Mouse (Mus musculus): ENCODE data around the gene Cmtm8.

Cmtm8 gene

DNA sequence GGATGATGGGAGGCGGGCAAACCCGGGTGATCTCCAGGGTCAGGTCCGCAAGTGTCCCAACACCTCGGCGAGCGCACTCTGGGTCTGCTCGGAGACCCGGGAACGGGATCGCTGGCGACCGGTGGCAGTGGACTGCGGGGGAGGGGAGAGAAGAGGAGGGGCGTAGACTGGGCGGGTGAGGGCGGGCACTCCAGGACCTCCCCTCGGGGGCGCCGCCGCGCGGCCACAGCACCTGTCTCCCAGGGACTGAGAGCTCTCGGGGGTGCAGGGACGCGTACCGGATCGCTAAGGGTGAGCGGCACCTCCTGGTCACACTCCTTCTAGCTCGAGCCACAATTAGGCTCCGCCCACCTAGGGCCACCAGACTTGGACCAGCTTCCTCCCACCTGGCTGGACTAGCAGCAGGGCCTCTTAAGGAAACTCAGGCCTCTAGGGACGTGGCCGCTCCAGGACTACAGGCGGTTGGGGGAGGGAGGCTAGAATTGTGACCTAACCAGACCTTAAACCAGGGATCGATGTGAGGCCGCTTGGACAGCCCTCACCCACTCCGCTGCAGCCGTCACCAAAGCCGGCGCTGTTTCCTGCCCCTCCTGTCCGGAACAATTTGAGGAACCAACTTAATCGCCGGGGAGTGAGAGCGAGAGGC is at the start of gene Cmtm8:
Gene Cmtm8 (minus strand): TSS at position 140 of the 646 bp plus-strand sequence.
- peak; percentile 21 for DNase-seq (ENCODE audit: low spot score)

DNA sequence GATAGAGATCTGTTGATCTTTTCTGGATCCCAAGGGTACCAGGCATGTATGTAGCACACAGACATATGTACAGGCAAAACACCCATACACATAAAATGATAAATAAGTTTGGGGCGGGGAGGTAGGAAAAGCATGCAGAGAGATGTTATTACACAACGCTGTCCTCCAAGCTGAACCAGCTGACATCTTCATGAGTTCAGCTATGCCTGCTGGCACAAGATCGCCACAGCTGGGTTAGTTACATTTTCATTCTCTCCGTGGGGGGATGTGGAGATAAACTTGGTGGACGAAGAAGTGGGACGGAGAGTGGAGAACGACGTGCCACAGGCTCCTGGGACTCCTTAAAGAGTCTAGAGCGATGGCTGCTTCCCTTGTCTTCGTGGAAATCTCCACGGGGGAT is 49.0 kb upstream of the Cmtm8 start:
- DNase-seq (ENCODE audit: low spot score) = no peak

GRCm38 (mm10) chr9:114890377-114890776 is 46.4 kb upstream of the Cmtm8 start:
- DNase-seq (ENCODE audit: low spot score) = no peak

- no peak for DNase-seq (ENCODE audit: low spot score)
These were observed 45.0 kb upstream of the Cmtm8 start for GRCm38 (mm10) chr9:114888856-114889407.

DNA sequence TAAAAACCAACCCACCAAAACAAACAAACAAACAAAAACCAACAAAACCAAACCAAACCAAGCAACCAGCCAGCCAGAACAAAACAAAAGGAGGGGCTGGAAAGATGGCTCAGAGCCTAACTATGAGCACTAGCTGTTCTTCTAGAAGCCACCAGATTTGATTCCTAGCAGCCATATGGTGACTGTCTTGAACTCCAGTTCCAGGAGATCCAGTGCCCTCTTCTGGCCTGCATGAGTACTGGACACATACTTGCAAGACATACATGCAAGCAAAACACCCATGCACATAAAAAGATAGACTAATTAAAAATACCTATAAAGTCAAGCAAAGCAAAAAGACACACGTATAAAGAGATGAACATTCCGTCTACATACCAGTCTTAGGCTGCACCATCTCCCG is 43.7 kb upstream of the Cmtm8 start:
- DNase-seq (ENCODE audit: low spot score) = no peak

GRCm38 (mm10) chr9:114885991-114886662 is 42.2 kb upstream of the Cmtm8 start:
- DNase-seq (ENCODE audit: low spot score) = no peak

DNA sequence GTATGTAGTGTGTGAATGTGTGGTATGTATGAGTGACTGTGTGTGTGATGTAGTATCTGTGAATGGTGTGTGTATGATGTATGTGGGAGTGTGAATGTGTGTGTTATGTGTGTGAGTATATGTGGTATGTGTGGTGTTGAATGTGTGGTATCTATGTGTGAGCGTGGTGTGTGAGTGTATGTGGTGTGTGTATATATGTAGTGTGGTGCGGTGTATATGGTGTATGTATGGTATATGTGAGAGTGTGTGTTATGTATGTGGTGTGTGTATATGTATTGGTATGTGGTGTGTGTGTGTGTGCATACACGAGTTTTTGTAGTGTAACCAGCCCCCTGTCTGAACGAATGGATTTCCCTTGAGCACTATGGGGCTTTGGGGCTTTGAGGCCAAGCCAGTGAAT is 41.6 kb upstream of the Cmtm8 start:
- no peak for DNase-seq (ENCODE audit: low spot score)

GRCm38 (mm10) chr9:114881977-114882376 is 38.0 kb upstream of the Cmtm8 start:
- no peak for DNase-seq (ENCODE audit: low spot score)

DNA sequence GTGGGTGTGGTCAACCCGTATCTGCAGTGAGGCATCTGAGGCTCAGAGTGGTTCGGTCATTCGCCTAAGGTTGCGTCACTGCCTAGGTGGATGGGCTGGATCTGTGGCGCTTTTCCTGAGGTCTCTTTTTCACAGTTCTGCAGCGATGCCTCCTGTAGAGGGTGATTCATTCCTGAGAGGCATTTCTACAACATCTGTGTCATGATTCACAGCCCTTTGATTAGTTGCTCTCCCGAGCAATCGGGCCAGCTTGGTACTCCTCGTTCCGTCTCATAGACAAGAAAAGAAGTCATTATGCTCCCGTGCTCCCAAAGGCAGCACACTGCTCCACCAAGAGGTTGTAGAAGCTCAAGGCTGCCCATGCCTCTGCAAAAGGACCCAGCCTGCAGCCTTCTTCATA is 11.4 kb upstream of the Cmtm8 start:
- DNase-seq (ENCODE audit: low spot score) = no peak

DNA sequence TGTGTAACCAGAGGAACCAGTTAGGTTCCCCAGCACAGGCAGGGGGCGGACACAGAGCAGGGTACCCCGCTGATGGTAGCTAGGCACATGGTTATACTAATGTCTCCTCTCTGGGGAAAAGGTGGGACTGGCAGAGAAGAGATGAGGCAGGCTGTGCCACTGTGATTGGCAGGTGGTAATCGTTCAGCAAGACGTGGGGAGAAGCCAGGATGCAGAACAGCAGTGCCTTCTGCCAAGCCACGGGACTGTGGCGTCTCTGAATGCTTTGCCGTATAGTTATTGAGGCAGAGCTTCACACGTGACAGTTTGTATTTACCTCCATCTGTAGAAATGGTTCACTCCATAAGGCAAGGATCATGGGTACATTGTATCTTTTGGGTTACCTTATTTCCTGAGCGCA is 10.7 kb upstream of the Cmtm8 start:
- no peak for DNase-seq (ENCODE audit: low spot score)

- DNase-seq (ENCODE audit: low spot score) = no peak
These were observed 9.4 kb upstream of the Cmtm8 start for GRCm38 (mm10) chr9:114853336-114853735.

- DNase-seq (ENCODE audit: low spot score) = no peak
These were observed 7.6 kb upstream of the Cmtm8 start for GRCm38 (mm10) chr9:114851419-114852190.

GRCm38 (mm10) chr9:114843634-114844016 is 331 bp downstream of the Cmtm8 start:
- DNase-seq (ENCODE audit: low spot score) = no peak

DNA sequence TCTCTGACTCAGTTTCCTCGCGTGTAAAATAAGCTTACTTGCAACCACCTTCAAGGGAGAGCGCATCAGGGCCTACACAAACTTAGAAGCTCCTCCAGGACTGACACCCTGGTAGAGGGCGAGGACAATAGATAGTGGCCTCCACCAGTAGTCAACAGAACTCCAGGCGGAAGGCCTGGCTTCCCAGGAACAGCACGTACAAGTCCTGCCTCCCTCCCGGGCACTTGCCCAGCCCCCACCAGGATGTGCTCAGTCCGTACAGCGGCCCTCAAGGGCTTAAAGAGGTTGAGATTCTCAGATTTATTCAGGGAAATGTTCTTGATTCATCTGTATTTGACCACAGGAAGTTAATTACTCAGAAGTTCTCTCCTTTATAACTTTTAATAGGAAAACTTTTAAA is 1.1 kb downstream of the Cmtm8 start:
- no peak for DNase-seq (ENCODE audit: low spot score)

GRCm38 (mm10) chr9:114842269-114842668 is 1.7 kb downstream of the Cmtm8 start:
- DNase-seq (ENCODE audit: low spot score) = no peak

GRCm38 (mm10) chr9:114838870-114839269 is 5.1 kb downstream of the Cmtm8 start:
- no peak for DNase-seq (ENCODE audit: low spot score)

GRCm38 (mm10) chr9:114831527-114831926 is 12.4 kb downstream of the Cmtm8 start:
- no peak for DNase-seq (ENCODE audit: low spot score)

DNA sequence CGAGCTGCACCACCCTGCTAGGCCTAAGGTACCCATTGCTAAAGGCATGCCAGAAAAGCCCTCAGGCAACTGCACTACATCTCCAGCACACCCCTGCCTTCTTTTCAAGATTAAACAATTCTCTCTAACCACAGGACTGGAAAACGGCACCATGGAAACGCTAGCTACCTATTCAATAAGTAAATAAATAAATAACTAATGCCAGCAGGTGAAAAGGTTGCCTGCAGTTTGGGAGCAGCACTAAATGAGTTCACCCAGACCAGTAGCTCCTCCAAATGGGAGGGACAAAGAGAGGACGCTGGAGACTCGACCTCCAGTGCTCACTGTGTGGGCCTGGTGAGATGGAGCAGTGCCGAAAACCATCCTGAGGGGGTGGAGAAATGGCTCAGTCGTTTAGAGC is 13.6 kb downstream of the Cmtm8 start:
- no peak for DNase-seq (ENCODE audit: low spot score)

- DNase-seq (ENCODE audit: low spot score) = no peak
These were observed 14.3 kb downstream of the Cmtm8 start for GRCm38 (mm10) chr9:114829669-114830068.

DNA sequence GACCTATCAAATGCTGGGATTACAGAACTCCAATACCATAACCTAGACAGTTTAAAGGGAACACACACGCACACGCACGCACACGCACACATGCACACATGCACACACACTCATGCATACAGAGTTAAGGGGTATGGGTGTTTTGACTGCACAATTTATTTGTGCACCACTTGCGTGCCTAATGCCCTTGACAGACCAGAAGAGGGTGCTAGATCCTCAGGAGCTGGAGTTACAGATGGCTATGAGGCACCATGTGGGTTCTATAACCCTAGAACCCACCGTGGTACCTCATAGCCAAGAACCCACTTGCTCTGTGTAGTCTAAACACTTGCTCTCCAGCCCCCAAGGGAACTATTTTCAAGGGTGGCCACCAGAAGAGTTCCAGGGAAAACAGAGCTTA is 15.6 kb downstream of the Cmtm8 start:
- DNase-seq (ENCODE audit: low spot score) = no peak

DNA sequence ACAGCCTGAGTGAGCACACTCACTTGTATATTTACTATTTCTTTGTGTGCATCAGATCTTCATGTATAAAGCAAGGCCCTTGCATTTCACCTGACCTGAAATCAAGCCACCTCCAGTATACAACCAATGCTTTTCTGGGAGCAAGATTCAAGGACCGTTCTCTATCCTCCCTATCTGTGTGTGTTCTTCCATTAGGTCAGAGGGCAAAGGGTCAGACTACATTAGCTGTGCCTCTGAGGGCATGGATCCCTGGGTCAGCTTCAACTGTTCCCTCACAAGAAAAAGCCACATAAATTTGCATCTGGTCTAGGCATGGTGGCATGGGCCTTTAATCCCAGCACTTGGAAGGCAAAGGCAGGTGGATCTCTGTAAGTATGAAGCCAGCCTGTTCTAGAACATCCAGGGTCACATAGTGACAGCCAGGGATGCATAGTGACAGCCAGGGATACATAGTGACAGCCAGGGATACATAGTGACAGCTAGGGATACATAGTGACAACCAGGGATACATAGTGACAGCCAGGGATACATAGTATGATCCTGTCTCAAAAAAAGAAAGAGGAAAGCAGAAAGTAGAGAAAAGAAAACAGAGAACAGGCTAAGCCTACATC is 16.6 kb downstream of the Cmtm8 start:
- DNase-seq (ENCODE audit: low spot score) = no peak

- no peak for DNase-seq (ENCODE audit: low spot score)
These were observed 19.8 kb downstream of the Cmtm8 start for GRCm38 (mm10) chr9:114824166-114824565.

All from spleen, adult 12 weeks (tissue).